15 mouse cellular contexts compared by ENCODE assay signal in the genomic region with DNA sequence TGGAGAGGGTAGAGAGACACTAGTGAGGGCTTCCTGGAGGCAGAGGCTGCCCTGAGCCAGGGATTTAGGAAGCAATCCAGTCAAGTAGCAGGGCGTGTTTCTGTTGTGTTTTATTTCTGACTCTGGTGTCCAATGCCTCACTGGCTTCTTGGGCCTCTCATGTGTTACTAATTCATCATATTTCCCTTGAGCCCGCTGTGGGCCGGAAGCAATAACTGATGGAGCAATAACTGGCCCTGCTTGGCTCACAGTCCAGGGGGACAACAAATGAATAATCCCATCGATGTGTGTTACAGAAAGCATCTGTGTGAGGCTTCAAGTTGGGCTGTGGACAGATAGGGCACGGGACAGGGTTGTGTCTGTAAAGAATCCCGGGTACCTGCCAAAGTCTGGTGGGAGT. TPM values are rescaled to one million over a fixed set of nuclear protein-coding genes. Genes with fewer than 3 reads are reported as not detected.
DNase-seq lines count a peak whose midpoint lies in the region; ATAC-seq and TF ChIP-seq lines count a peak whose summit lies in the region.
"Had no signal": no experiment of that assay in that cellular context is flagged by ENCODE, and none has a peak within 500 bp of the region (broad histone marks: within the 10 kb centered on the region; RNA-seq: fewer than 3 reads in every experiment).

No protein-coding gene starts in this region.

- no peak overlapping the region for H3K4me2 ChIP-seq in neural tube, embryonic 12.5 days (replicated peaks)
- no peak overlapping the region for H3K4me2 ChIP-seq in intestine, postnatal 0 days (replicated peaks; ENCODE audit: low read depth)
- H3K4me2 ChIP-seq: forebrain, embryonic 12.5 days; kidney, embryonic 15.5 days; liver, embryonic 12.5 days; neural tube, embryonic 13.5 days had no signal

- DNase-seq in heart, adult 8-10 months (ENCODE audit: low spot score), result peak; percentile 54
- DNase-seq in heart, postnatal 4 days, result no peak
- DNase-seq in neural tube, embryonic 10.5 days (ENCODE audit: extremely low spot score, low spot score), result no peak
- peak; percentile 60 for DNase-seq in gastrocnemius, postnatal 14 days
- DNase-seq in MN1 (ENCODE audit: low spot score), result no peak
- DNase-seq: cerebellum, postnatal 25 days; layer of hippocampus, adult 9-11 months; midbrain, embryonic 14.5 days; retina, postnatal 1 day had no signal

- no peak for TF ChIP-seq CTCF in intestine, postnatal 0 days (IDR thresholded peaks at IDR 0.05; ENCODE audit: low read depth)

- H3K36me3 ChIP-seq in neural tube, embryonic 12.5 days, result peaks cover 30% of the 10 kb centered on the region
- H3K36me3 ChIP-seq in intestine, postnatal 0 days (ENCODE audit: control insufficient read depth, insufficient read depth), result peaks cover 31% of the 10 kb centered on the region

- H3K4me1 ChIP-seq in neural tube, embryonic 12.5 days, result no peaks in the 10 kb centered on the region
- H3K4me1 ChIP-seq in intestine, postnatal 0 days (replicated peaks; ENCODE audit: control insufficient read depth, insufficient read depth, low read length), result no peaks in the 10 kb centered on the region

- no peaks in the 10 kb centered on the region for H3K27me3 ChIP-seq in neural tube, embryonic 12.5 days (replicated peaks)
- no peaks in the 10 kb centered on the region for H3K27me3 ChIP-seq in intestine, postnatal 0 days (replicated peaks; ENCODE audit: control insufficient read depth, insufficient read depth, low read length)
- H3K27me3 ChIP-seq: forebrain, embryonic 12.5 days; kidney, embryonic 15.5 days; neural tube, embryonic 13.5 days had no signal

- H3K27ac ChIP-seq in neural tube, embryonic 12.5 days, result peak overlapping the region; percentile 42; the same call in 1 of the 2 replicates
- H3K27ac ChIP-seq in intestine, postnatal 0 days (ENCODE audit: low read depth, low read length), result no peak overlapping the region
- H3K27ac ChIP-seq: forebrain, embryonic 12.5 days; kidney, embryonic 15.5 days; liver, embryonic 12.5 days; neural tube, embryonic 13.5 days had no signal

- H3K9ac ChIP-seq in neural tube, embryonic 12.5 days, result no peak overlapping the region
- no peak overlapping the region for H3K9ac ChIP-seq in intestine, postnatal 0 days (ENCODE audit: low read depth, low read length)
- H3K9ac ChIP-seq: forebrain, embryonic 12.5 days; kidney, embryonic 15.5 days; liver, embryonic 12.5 days; neural tube, embryonic 13.5 days had no signal

- H3K9me3 ChIP-seq in neural tube, embryonic 12.5 days, result no peaks in the 10 kb centered on the region
- no peaks in the 10 kb centered on the region for H3K9me3 ChIP-seq in intestine, postnatal 0 days (ENCODE audit: control insufficient read depth)
- H3K9me3 ChIP-seq: forebrain, embryonic 12.5 days; kidney, embryonic 15.5 days; liver, embryonic 12.5 days; neural tube, embryonic 13.5 days had no signal

- WGBS in neural tube, embryonic 12.5 days, result 79% methylated on average over 6 of the region's 6 CpGs
- 55% methylated on average over 6 of the region's 6 CpGs for WGBS in intestine, postnatal 0 days

- ATAC-seq in neural tube, embryonic 12.5 days (ENCODE audit: low FRiP score, low read depth), result no peak
- ATAC-seq in intestine, postnatal 0 days, result no peak
- ATAC-seq: liver, embryonic 12.5 days had no signal

- intact Hi-C loops in gastrocnemius, postnatal 14 days (cut with DNase I; ENCODE audit: low total_unique reads), result no loop called here

- H3K4me3 ChIP-seq in neural tube, embryonic 12.5 days, result no peak overlapping the region
- H3K4me3 ChIP-seq in intestine, postnatal 0 days (ENCODE audit: low read depth, low read length), result no peak overlapping the region
- H3K4me3 ChIP-seq: forebrain, embryonic 12.5 days; kidney, embryonic 15.5 days; liver, embryonic 12.5 days; neural tube, embryonic 13.5 days had no signal

RNA-seq across cellular contexts. Expression of gene Ptgir, which starts 6.1 kb away (rescaled TPM):
- 1 to 10 TPM; 1.9 to 3.5 (median 3.1) TPM for total RNA-seq in heart, adult 8-10 months (2022)
- 1 to 10 TPM; 1.9 to 2.7 TPM for total RNA-seq in heart, postnatal 4 days (2021)
- 1.5 and 3.0 TPM in 2 replicates for polyA plus RNA-seq in neural tube, embryonic 12.5 days (2016; fragmentation: Nextera tagmentation; extraction: Ambion mirVana)
- total RNA-seq in gastrocnemius, postnatal 14 days (2021), result 1 to 10 TPM; 1.6 to 2.6 TPM
- 1.7 and 1.8 TPM in 2 replicates for polyA plus RNA-seq in intestine, postnatal 0 days (2015; fragmentation: Nextera tagmentation; extraction: Ambion mirVana)

RNA-seq across cellular contexts. Expression of gene Calm3, which starts 11.6 kb away (rescaled TPM):
- total RNA-seq in heart, adult 8-10 months (2022), result 100 to 1,000 TPM; 153 to 208 (median 191) TPM
- total RNA-seq in heart, postnatal 4 days (2021), result 100 to 1,000 TPM; 309 to 310 TPM
- 213 and 232 TPM in 2 replicates for polyA plus RNA-seq in neural tube, embryonic 12.5 days (2016; fragmentation: Nextera tagmentation; extraction: Ambion mirVana)
- total RNA-seq in gastrocnemius, postnatal 14 days (2021), result 100 to 1,000 TPM; 247 to 276 TPM
- polyA plus RNA-seq in intestine, postnatal 0 days (2015; fragmentation: Nextera tagmentation; extraction: Ambion mirVana), result 236 and 241 TPM in 2 replicates

RNA-seq across cellular contexts. Expression of gene Gng8, which starts 20.8 kb away (rescaled TPM):
- total RNA-seq in heart, adult 8-10 months (2022), result 1 to 10 TPM; 1.0 to 1.5 (median 1.1) TPM
- total RNA-seq in heart, postnatal 4 days (2021), result 1 to 10 TPM; 1.4 to 1.8 TPM
- polyA plus RNA-seq in neural tube, embryonic 12.5 days (2016; fragmentation: Nextera tagmentation; extraction: Ambion mirVana), result 8.4 and 9.6 TPM in 2 replicates
- total RNA-seq in gastrocnemius, postnatal 14 days (2021), result under 1 TPM; 0.47 to 0.66 TPM
- polyA plus RNA-seq in intestine, postnatal 0 days (2015; fragmentation: Nextera tagmentation; extraction: Ambion mirVana), result 4.7 and 5.3 TPM in 2 replicates

RNA-seq across cellular contexts. Expression of gene Pnmal2, which starts 32.1 kb away (rescaled TPM):
- 1 to 10 TPM; 3.5 to 4.9 (median 4.3) TPM for total RNA-seq in heart, adult 8-10 months (2022)
- total RNA-seq in heart, postnatal 4 days (2021), result 1 to 10 TPM; 6.3 to 7.3 TPM
- polyA plus RNA-seq in neural tube, embryonic 12.5 days (2016; fragmentation: Nextera tagmentation; extraction: Ambion mirVana), result 40.2 and 47.5 TPM in 2 replicates
- 10 to 100 TPM in 1 of 2 experiments, 1 to 10 TPM in 1; 9.2 to 11.8 TPM for total RNA-seq in gastrocnemius, postnatal 14 days (2021)
- polyA plus RNA-seq in intestine, postnatal 0 days (2015; fragmentation: Nextera tagmentation; extraction: Ambion mirVana), result 3.3 and 3.6 TPM in 2 replicates

RNA-seq across cellular contexts. Expression of gene Dact3, which starts 37.2 kb away (rescaled TPM):
- 1 to 10 TPM; 8.0 to 9.5 (median 8.6) TPM for total RNA-seq in heart, adult 8-10 months (2022)
- 10 to 100 TPM; 45.2 to 48.6 TPM for total RNA-seq in heart, postnatal 4 days (2021)
- 9.0 and 10.2 TPM in 2 replicates for polyA plus RNA-seq in neural tube, embryonic 12.5 days (2016; fragmentation: Nextera tagmentation; extraction: Ambion mirVana)
- 1 to 10 TPM; 3.9 to 7.1 TPM for total RNA-seq in gastrocnemius, postnatal 14 days (2021)
- 3.4 and 3.7 TPM in 2 replicates for polyA plus RNA-seq in intestine, postnatal 0 days (2015; fragmentation: Nextera tagmentation; extraction: Ambion mirVana)

Comparison
In these comparisons a context has a peak if more than half of its experiments do, and no peak if none do; other contexts are left out.
1. DNase-seq: peak in heart, adult 8-10 months (single experiment) and gastrocnemius, postnatal 14 days (single experiment); none in heart, postnatal 4 days (single experiment), neural tube, embryonic 10.5 days (single experiment) and MN1 (single experiment).